Mouse (Mus musculus) adipose tissue, adult 10 weeks (tissue): ENCODE data around the gene Ntpcr. TPM values are rescaled to one million over a fixed set of nuclear protein-coding genes. Genes with fewer than 3 reads are reported as not detected.

Experiments
- polyA plus RNA-seq: library from polyadenylated mRNA; stranded (reverse); fragments of 350-450 nt; fragmentation: Illumina TruSeq; extraction: RNeasy Lipid Tissue Mini Kit (QIAGEN cat#74804); gene quantifications from one replicate; pipeline ENCODE4 v1.2.3, GENCODE M21; 2014; ENCODE audit warnings: low read depth, low replicate concordance

Ntpcr gene
- polyA plus RNA-seq = 29.1 TPM

GRCm38 (mm10) chr8:125729746-125730145, at the start of gene Ntpcr:
Gene Ntpcr, plus strand, starts transcription at chr8:125729963.

Other genes starting within 250 kb of the Ntpcr start
- 5.7 TPM for gene Sipa1l2, start 160.2 kb upstream of the Ntpcr start, polyA plus RNA-seq
- gene Map10, start 60.1 kb upstream of the Ntpcr start, polyA plus RNA-seq = 3.3 TPM
- 1.8 TPM for gene Pcnx2, start 168.4 kb downstream of the Ntpcr start, polyA plus RNA-seq
- gene Map3k21, start 180.5 kb downstream of the Ntpcr start, polyA plus RNA-seq = 14.3 TPM